Mouse (Mus musculus) thymus, postnatal 36 days (tissue): Measurements from ENCODE around the gene Olfr498.

Source experiments
- DNase-seq, 2 experiments: peaks; one replicate each; pipeline ENCODE4 v3.0.0; 2022; ENCODE audit warnings: mixed read lengths in 2 of 2

Olfr498 gene

DNA sequence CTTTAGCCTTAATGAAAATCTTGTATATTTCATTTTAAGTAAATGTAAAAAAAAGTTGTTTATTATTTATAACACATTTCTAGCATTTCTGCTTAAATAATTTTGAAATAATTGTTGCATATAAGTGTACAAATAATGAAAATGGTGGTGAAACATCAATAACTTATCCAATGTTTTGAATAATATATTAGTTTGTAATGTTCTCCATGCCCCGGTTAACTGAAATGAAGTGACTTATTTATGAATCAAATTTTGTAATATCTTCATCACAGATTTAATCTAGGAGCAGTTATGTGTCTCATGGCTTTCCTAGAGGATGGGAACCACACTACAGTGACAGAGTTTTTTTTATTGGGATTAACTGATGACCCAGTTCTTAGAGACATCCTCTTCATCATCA is at the start of gene Olfr498:
Gene Olfr498, plus strand, starts transcription at position 301 of the 400 bp plus-strand sequence.
- DNase-seq = no peak

DNA sequence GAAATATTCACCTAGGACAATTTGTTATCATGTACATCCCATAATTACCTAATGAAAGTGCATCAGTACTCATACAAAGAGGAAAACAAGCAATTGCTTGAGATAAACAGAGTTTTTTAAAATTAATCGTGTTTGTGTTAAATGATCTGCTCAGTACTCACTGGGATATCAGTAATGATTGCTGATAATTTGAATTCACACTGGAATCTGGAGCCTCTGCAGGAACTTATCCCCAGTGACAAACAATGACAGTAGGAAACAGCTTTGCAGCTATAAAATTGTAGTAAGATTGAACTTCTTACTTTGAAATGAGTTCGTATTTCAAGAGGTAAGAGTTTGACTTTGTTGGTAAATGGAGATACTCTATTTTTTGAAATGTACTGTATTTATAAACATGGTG is 45.0 kb upstream of the Olfr498 start, which contains the start of gene Olfr497:
Gene Olfr497, plus strand, starts transcription at position 301 of the 400 bp plus-strand sequence.
- DNase-seq = no peak
